Mouse (Mus musculus): ENCODE results near the gene Fnbp1l. TPM values are rescaled to one million over a fixed set of nuclear protein-coding genes. Genes with fewer than 3 reads are reported as not detected.

The Fnbp1l gene
- total and polyA plus RNA-seq, 3 experiments: 1.5 to 2.0 (median 2.0) TPM

- Histone ChIP-seq H3K36me3 (replicated peaks in 1 of 2; ENCODE audit: control insufficient read depth in 1 of 2, insufficient read depth in 1 of 2, low read length in 1 of 2) (peaks cover 86 to 93% of the 10 kb centered on the region in 2 experiments), H3K4me2 (ENCODE audit: insufficient read depth, low read depth, poor library complexity, severe bottlenecking) (no peak overlapping the region), H3K4me1 (ENCODE audit: control insufficient read depth in 1 of 2, insufficient read depth in 2 of 2) (no peaks in the 10 kb centered on the region), H3K27me3 (replicated peaks) (no peaks in the 10 kb centered on the region), H3K4me3 (replicated peaks in 1 of 3; ENCODE audit: low read depth in 2 of 3, low read length in 2 of 3, poor library complexity in 1 of 3) (no peak overlapping the region), H3K9ac (ENCODE audit: insufficient read depth, low read depth) (no peak overlapping the region), H3K9me3 (replicated peaks; ENCODE audit: low read length) (no peaks in the 10 kb centered on the region), H3K27ac (ENCODE audit: insufficient read depth, low read depth) (no peak overlapping the region), H3K79me2 (replicated peaks; ENCODE audit: control insufficient read depth, extremely low read depth, insufficient read depth, poor library complexity, severe bottlenecking) (no peaks in the 10 kb centered on the region; the same call in 1 of the 2 replicates)
- no peak for DNase-seq (ENCODE audit: extremely low read depth)
- TF ChIP-seq HCFC1 (IDR thresholded peaks at IDR 0.05; ENCODE audit: low read depth, low read length) (no peak), RCOR1 (conservative IDR thresholded peaks at IDR 0.05; ENCODE audit: low read depth, low read length) (no peak), PAX5 (IDR thresholded peaks at IDR 0.05; ENCODE audit: low read length) (no peak)
- dilution Hi-C loops (cut with MboI; ENCODE audit: extremely low pct_ligation_motif_present, extremely low pct_unique_long_range_greater_than_20kb, low sequenced_read_pairs) (no loop called here), in situ Hi-C loops (cut with MboI; ENCODE audit: low pct_ligation_motif_present, low pct_unique_long_range_greater_than_20kb, low sequenced_read_pairs) (no loop called here)
These were observed 106.7 kb downstream of the Fnbp1l start for GRCm38 (mm10) chr3:122512725-122513375.

- in situ Hi-C loops (cut with MboI; ENCODE audit: low pct_ligation_motif_present, low pct_unique_long_range_greater_than_20kb, low sequenced_read_pairs): no loop called here
- H3K9ac ChIP-seq (ENCODE audit: insufficient read depth, low read depth): no peak overlapping the region
- no peak overlapping the region for H3K27ac ChIP-seq (ENCODE audit: insufficient read depth, low read depth)
These were observed 107.5 kb downstream of the Fnbp1l start for GRCm38 (mm10) chr3:122511721-122512619.

GRCm38 (mm10) chr3:122510932-122511331 is 108.6 kb downstream of the Fnbp1l start:
- no peak for DNase-seq (ENCODE audit: extremely low read depth)
- peaks cover 2% of the 10 kb centered on the region; the same call in 1 of the 2 replicates for H3K79me2 ChIP-seq (replicated peaks; ENCODE audit: control insufficient read depth, extremely low read depth, insufficient read depth, poor library complexity, severe bottlenecking)
- no peaks in the 10 kb centered on the region for H3K27me3 ChIP-seq (replicated peaks)
- no peaks in the 10 kb centered on the region for H3K9me3 ChIP-seq (replicated peaks; ENCODE audit: low read length)
- H3K36me3 ChIP-seq (replicated peaks in 1 of 2; ENCODE audit: control insufficient read depth in 1 of 2, insufficient read depth in 1 of 2, low read length in 1 of 2): peaks cover 85 to 92% of the 10 kb centered on the region in 2 experiments
- TF ChIP-seq TCF12 (IDR thresholded peaks at IDR 0.05; ENCODE audit: low read depth, low read length) (no peak), HCFC1 (IDR thresholded peaks at IDR 0.05; ENCODE audit: low read depth, low read length) (no peak), MYC (IDR thresholded peaks at IDR 0.05; ENCODE audit: low read depth, low read length) (no peak), CTCF (conservative IDR thresholded peaks at IDR 0.05 in 1 of 2, IDR thresholded peaks at IDR 0.05 in 1 of 2; ENCODE audit: low read depth in 2 of 2, low read length in 2 of 2) (no peak), ZC3H11A (IDR thresholded peaks at IDR 0.05; ENCODE audit: low read depth, low read length) (no peak), GABPA (IDR thresholded peaks at IDR 0.05; ENCODE audit: insufficient replicate concordance, low read depth, low read length) (no peak), CHD1 (IDR thresholded peaks at IDR 0.05; ENCODE audit: low read depth, low read length) (no peak), SMC3 (IDR thresholded peaks at IDR 0.05; ENCODE audit: low read depth, low read length) (no peak), USF1 (IDR thresholded peaks at IDR 0.05; ENCODE audit: low read depth, low read length) (no peak)
- no peaks in the 10 kb centered on the region for H3K4me1 ChIP-seq (ENCODE audit: control insufficient read depth in 1 of 2, insufficient read depth in 2 of 2)
- no peak overlapping the region for H3K27ac ChIP-seq (ENCODE audit: insufficient read depth, low read depth)
- H3K9ac ChIP-seq (ENCODE audit: insufficient read depth, low read depth): no peak overlapping the region
- dilution Hi-C loops (cut with MboI; ENCODE audit: extremely low pct_ligation_motif_present, extremely low pct_unique_long_range_greater_than_20kb, low sequenced_read_pairs): no loop called here
- no peak overlapping the region for H3K4me2 ChIP-seq (ENCODE audit: insufficient read depth, low read depth, poor library complexity, severe bottlenecking)
- in situ Hi-C loops (cut with MboI; ENCODE audit: low pct_ligation_motif_present, low pct_unique_long_range_greater_than_20kb, low sequenced_read_pairs): no loop called here
- no peak overlapping the region for H3K4me3 ChIP-seq (replicated peaks in 1 of 3; ENCODE audit: low read depth in 2 of 3, low read length in 2 of 3, poor library complexity in 1 of 3)

More at GRCm38 (mm10) chr3:122511721-122512619, 107.5 kb downstream of the Fnbp1l start:
- Histone ChIP-seq H3K4me3 (replicated peaks in 1 of 3; ENCODE audit: low read depth in 2 of 3, low read length in 2 of 3, poor library complexity in 1 of 3) (no peak overlapping the region), H3K9me3 (replicated peaks; ENCODE audit: low read length) (no peaks in the 10 kb centered on the region), H3K4me2 (ENCODE audit: insufficient read depth, low read depth, poor library complexity, severe bottlenecking) (no peak overlapping the region), H3K4me1 (ENCODE audit: control insufficient read depth in 1 of 2, insufficient read depth in 2 of 2) (no peaks in the 10 kb centered on the region), H3K27me3 (replicated peaks) (no peaks in the 10 kb centered on the region), H3K79me2 (replicated peaks; ENCODE audit: control insufficient read depth, extremely low read depth, insufficient read depth, poor library complexity, severe bottlenecking) (no peaks in the 10 kb centered on the region; the same call in 1 of the 2 replicates), H3K36me3 (replicated peaks in 1 of 2; ENCODE audit: control insufficient read depth in 1 of 2, insufficient read depth in 1 of 2, low read length in 1 of 2) (peaks cover 87 to 93% of the 10 kb centered on the region in 2 experiments)
- dilution Hi-C loops (cut with MboI; ENCODE audit: extremely low pct_ligation_motif_present, extremely low pct_unique_long_range_greater_than_20kb, low sequenced_read_pairs): no loop called here
- no peak for TF ChIP-seq HCFC1 (IDR thresholded peaks at IDR 0.05; ENCODE audit: low read depth, low read length)
- TF ChIP-seq ZMIZ1 (IDR thresholded peaks at IDR 0.05; ENCODE audit: low read depth, low read length): no peak
- no peak for TF ChIP-seq MAZ (IDR thresholded peaks at IDR 0.05; ENCODE audit: low read depth, low read length)
- no peak for TF ChIP-seq JUND (conservative IDR thresholded peaks at IDR 0.05; ENCODE audit: low read depth, low read length)
- no peak for DNase-seq (ENCODE audit: extremely low read depth)

Measured in CH12.LX (cell line).